Mouse (Mus musculus) layer of hippocampus, adult 9-10 months (tissue): ENCODE measurements around the gene Fcho2.

Experiments
- DNase-seq: peaks from one replicate; pipeline ENCODE4 v3.0.0; 2022; ENCODE audit warnings: low spot score

Gene Fcho2

GRCm38 (mm10) chr13:98710236-98710635 is 105.0 kb downstream of the Fcho2 start:
- no peak for DNase-seq

GRCm38 (mm10) chr13:98705501-98705900 is 109.7 kb downstream of the Fcho2 start:
- no peak for DNase-seq

- DNase-seq = no peak
Observed at GRCm38 (mm10) chr13:98703786-98704185, 111.5 kb downstream of the Fcho2 start.

GRCm38 (mm10) chr13:98702361-98702760 is 112.9 kb downstream of the Fcho2 start:
- DNase-seq = no peak

GRCm38 (mm10) chr13:98701309-98701675 is 114.0 kb downstream of the Fcho2 start:
- DNase-seq = no peak

GRCm38 (mm10) chr13:98700661-98701308 is 114.5 kb downstream of the Fcho2 start:
- DNase-seq = no peak

- DNase-seq = no peak
Observed at GRCm38 (mm10) chr13:98699982-98700540, 115.2 kb downstream of the Fcho2 start.

GRCm38 (mm10) chr13:98699051-98699744 is 116.1 kb downstream of the Fcho2 start:
- DNase-seq = no peak

GRCm38 (mm10) chr13:98696716-98697115 is 118.5 kb downstream of the Fcho2 start:
- DNase-seq = no peak

GRCm38 (mm10) chr13:98695546-98695945 is 119.7 kb downstream of the Fcho2 start:
- no peak for DNase-seq

GRCm38 (mm10) chr13:98694773-98695314 is 120.4 kb downstream of the Fcho2 start, which contains the start of gene Tmem171:
Gene Tmem171 (minus strand): TSS chr13:98694834.
- no peak for DNase-seq

GRCm38 (mm10) chr13:98693316-98693715 is 121.9 kb downstream of the Fcho2 start:
- no peak for DNase-seq

GRCm38 (mm10) chr13:98691956-98692515 is 123.2 kb downstream of the Fcho2 start:
- no peak for DNase-seq

GRCm38 (mm10) chr13:98690886-98691285 is 124.4 kb downstream of the Fcho2 start:
- no peak for DNase-seq

- DNase-seq = no peak
Observed at GRCm38 (mm10) chr13:98689605-98690290, 125.5 kb downstream of the Fcho2 start.

- no peak for DNase-seq
Observed at GRCm38 (mm10) chr13:98687931-98688330, 127.3 kb downstream of the Fcho2 start.

GRCm38 (mm10) chr13:98684144-98684900 is 130.9 kb downstream of the Fcho2 start:
- no peak for DNase-seq

GRCm38 (mm10) chr13:98683412-98683811 is 131.8 kb downstream of the Fcho2 start:
- no peak for DNase-seq

- no peak for DNase-seq
Observed at GRCm38 (mm10) chr13:98680470-98681060, 134.7 kb downstream of the Fcho2 start.

- no peak for DNase-seq
Observed at GRCm38 (mm10) chr13:98679631-98680041, 135.6 kb downstream of the Fcho2 start.

GRCm38 (mm10) chr13:98679230-98679629 is 136.0 kb downstream of the Fcho2 start:
- DNase-seq = no peak
